Mouse (Mus musculus) cerebellum, adult 11-12 months (tissue): ENCODE data around the gene Nsun6.
A peak's percentile ranks its signal among the peaks of the same experiment; 100 is the strongest.

Experiments
- DNase-seq: peaks from one replicate; pipeline ENCODE4 v3.0.0; 2022

Nsun6 gene

DNA sequence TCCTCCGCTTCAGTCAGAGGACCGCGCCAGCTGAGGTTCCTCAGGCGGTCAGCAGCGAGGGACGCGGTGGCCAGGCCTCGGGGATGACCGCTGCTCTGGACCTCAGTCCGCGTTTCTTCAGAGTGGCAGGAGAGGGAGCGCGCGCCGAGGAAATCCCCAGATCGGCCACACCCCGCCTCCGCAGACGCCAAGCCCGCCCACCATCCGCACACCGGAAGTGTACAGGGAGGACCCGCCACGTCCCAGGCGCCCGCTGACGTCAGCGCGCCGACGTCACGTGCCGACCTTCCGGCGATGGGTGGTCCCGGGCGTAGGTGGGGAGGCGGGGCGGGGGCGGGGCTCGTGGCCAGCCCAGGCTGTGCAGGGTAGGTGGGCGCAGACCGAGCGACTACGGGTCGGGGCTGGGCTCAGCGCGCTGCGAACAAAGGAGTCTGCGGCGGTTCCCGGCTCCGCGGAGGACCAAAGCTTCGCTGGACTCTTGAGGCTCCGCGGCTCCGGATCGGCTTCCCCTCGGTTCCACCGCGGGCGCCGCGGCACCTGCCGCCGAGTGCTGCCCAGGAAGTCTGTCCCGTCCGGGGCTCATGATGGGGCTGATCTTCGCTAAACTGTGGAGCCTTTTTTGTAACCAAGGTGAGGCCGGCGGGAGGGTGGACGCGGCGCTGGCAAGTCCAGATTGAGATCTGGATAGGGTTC, at the start of gene Nsun6:
Gene Nsun6, minus strand, starts transcription at position 125 of the 693 bp plus-strand sequence.
- DNase-seq, result peak; percentile 97

- DNase-seq, result no peak
Measured at GRCm38 (mm10) chr2:15104386-15104785, 49.5 kb upstream of the Nsun6 start.

DNA sequence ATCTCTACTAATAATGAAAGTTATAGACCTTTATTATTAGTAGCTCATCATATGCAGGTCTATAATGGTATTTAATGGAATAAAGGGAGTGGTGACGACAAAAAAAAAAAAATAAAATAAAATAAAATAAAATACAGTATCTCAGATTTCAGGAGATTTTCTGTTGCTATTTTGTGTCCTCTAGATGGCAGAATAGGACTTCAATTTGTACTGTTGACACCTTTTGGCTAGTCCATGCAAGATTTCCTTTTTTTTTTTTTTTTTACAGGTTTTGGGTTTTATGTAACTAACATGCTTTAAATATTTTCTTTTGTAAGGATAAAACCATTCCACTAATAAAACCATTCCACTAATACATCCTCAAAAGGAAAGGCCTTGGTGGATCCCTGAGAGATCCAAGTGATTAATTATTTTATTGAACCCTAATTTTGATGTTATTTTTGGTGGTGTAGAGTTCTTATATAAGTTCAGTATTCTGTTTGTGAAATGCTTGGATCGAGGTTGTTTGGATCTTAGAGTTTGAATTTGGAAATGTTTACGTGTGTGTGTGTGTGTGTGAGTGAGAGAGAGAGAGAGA, 41.7 kb upstream of the Nsun6 start:
- DNase-seq, result no peak

- no peak for DNase-seq
Measured at GRCm38 (mm10) chr2:15087308-15087707, 32.4 kb upstream of the Nsun6 start.

- no peak for DNase-seq
Measured at GRCm38 (mm10) chr2:15083702-15084101, 28.8 kb upstream of the Nsun6 start.

GRCm38 (mm10) chr2:15067091-15067490, 12.2 kb upstream of the Nsun6 start:
- DNase-seq, result no peak

GRCm38 (mm10) chr2:15065447-15065846, 10.6 kb upstream of the Nsun6 start:
- peak; percentile 30 for DNase-seq

- no peak for DNase-seq
Measured at GRCm38 (mm10) chr2:15064380-15065269, 9.8 kb upstream of the Nsun6 start.

GRCm38 (mm10) chr2:15063815-15064214, 8.9 kb upstream of the Nsun6 start:
- DNase-seq, result no peak

GRCm38 (mm10) chr2:15060856-15061255, 6.0 kb upstream of the Nsun6 start:
- no peak for DNase-seq

GRCm38 (mm10) chr2:15058227-15058626, 3.4 kb upstream of the Nsun6 start:
- DNase-seq, result no peak

DNA sequence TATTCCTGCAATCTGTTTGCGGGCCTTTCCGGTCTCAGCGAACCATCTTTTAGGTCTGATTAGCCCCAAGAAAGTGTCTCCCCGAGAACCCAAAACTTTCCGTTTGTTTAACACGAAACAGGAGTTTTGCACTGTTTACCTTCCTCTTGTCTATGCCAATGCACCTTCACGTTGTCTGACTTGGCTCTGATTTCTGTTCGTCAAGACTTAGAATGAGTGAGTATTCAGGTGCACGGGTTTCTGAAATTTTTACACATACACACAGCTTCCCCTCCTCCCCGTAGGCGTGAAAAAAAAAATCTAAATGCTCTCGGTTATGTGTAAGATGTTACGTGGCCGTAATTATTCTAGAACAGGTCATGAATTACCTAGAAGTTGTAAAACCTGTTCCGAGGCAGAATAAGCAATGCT, 877 bp upstream of the Nsun6 start:
- DNase-seq, result no peak

DNA sequence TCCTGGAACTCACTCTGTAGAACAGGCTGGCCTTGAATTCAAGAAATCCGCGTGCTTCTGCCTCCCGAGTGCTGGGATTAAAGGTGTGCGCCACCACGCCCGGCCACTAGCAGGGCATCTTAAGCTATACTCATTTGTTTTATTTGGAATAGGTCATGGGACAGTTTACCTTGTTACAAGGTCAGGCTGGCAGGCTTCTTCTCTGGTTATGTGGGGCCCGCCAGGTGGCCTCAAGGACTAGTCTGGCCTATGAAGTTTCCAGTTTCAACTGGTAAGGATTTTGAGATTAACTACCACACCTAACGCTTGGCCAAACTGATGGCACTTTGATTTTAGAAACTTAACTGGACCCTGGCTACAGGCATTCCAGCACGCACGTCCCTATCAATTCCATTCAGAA, 373 bp downstream of the Nsun6 start:
- DNase-seq, result no peak

DNA sequence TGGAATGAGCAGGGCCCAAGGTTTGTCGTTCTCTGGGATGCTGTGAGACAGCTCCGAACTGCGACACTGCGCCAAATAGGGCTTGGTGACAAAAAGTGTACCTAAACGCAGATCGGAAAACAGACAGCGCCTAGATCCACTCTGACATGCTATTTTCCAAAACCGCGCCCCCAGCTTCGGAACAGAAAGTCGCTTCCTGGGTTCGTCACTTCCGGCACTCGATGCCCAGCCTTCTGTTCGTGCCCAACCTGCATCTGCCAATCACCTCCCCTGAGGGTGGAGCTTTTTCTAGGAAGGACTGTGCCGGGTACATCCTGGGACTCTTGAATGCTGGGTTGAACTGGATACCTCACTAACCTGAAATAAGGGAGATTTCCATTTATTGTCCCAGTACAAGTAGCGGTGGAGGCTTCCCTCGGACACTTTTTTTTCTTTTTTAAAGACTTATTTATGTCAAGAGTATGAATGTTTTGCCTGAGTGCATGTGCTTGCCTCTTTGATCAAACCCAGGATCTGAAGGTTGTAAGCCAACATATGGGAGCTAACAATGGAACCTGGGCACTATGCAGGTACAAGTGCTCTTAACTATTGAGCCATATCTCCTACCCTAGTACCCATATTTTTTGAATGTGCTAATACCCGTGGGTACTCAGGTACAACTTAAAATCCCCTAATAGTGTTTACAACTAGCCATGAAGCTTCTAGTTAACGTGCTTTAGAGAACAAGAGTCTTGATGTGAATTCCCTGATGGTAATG, 5.6 kb downstream of the Nsun6 start, which contains the start of gene Arl5b:
Gene Arl5b, plus strand, starts transcription at position 279 of the 757 bp plus-strand sequence.
- DNase-seq, result peak; percentile 94

DNA sequence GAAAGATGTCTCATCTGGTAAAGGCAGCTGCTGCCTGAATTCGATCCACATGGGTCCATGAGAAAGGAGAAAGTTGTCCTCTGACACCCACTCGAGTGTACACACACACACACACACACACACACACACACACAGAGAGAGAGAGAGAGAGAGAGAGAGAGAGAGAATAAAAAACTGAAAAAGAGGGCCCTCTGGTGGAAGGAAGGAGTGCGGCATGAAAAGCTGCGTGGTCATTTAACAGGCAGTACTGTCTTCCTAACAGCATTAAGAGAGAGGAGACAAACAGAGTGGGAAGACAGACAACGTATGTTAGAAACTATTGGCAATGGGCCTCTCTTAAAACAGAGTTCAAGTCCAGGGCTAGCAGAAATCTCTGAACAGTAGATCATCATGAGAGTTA, 14.5 kb downstream of the Nsun6 start:
- no peak for DNase-seq

- DNase-seq, result no peak
Measured at GRCm38 (mm10) chr2:15038705-15039104, 16.2 kb downstream of the Nsun6 start.

DNA sequence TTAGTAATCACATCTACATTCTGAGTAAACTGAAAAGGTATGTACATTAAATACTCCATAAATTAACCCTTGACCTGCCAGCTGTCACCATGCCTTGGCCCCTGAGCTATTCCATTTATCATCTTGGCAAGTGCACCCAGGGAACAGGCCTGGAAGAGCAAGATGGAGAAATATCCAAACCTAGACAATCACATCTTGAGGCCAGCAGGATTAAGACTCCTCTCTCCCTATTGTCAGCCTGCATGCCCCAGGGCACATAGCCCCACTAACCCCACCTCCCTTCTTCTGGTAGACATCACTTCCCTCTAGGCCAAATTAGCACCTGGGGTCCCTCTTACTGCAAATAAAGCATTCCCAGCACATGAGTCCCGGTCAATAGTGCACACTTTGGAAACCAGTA, 27.1 kb downstream of the Nsun6 start:
- no peak for DNase-seq

- DNase-seq, result no peak
Measured at GRCm38 (mm10) chr2:15026817-15027216, 28.1 kb downstream of the Nsun6 start.

DNA sequence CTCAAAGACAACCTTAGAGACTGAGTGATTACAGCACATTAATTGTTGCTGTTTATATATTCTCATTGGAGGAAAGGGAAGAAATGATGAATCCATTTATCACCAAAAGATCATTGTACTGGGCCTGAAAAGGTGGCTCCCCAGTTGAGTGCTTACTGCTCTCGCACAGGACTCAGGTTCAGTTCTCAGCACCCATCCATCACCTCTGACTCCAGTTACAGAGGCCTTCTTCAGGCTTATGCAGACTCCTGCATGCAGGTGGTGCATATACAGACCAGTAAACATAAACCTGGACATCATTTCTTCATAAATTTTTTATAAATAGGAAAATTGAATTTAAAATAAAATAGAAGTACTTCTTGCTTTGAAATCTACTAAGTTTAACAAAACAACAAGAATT, 46.8 kb downstream of the Nsun6 start:
- no peak for DNase-seq

- no peak for DNase-seq
Measured at GRCm38 (mm10) chr2:15007531-15007930, 47.3 kb downstream of the Nsun6 start.

- DNase-seq, result no peak
Measured at GRCm38 (mm10) chr2:14997836-14998235, 57.0 kb downstream of the Nsun6 start.

- DNase-seq, result no peak
Measured at GRCm38 (mm10) chr2:14996036-14996435, 58.8 kb downstream of the Nsun6 start.

DNA sequence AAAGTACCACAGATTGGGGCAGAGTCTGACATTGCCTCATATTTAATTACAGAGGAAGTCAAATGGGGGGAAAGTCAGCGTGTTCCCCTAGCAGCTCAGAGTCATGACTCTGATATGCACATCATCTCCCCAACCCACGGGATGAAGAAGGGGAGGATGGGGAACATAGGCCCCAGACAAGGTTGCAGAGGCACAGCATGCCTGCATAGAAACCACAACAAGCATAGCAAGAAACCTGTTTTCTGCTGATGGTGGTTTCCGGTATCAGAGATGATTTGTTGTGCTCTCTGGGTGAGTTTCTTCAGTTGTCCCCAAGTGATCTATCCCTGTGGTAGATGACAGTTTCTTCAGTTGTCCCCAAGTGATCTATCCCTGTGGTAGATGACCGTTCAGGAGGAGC, 62.3 kb downstream of the Nsun6 start:
- no peak for DNase-seq
